Mouse (Mus musculus): ENCODE measurements around the gene Lage3.

GRCm38 (mm10) chrX:74353467-74353770 is at the start of gene Lage3:
- TF ChIP-seq CTCF (IDR thresholded peaks at IDR 0.05) (no peak), EP300 (IDR thresholded peaks at IDR 0.05; ENCODE audit: insufficient read depth, low read depth, low read length) (no peak), POLR2A (IDR thresholded peaks at IDR 0.05; ENCODE audit: insufficient read depth, low read depth, low read length) (peak; percentile 77)

Data from heart, adult 2 months (tissue).